Mouse (Mus musculus) erythroblast, embryonic 14.5 days (primary cell): Measurements from ENCODE around the gene Gemin6.

Experiments used
- GATA1 ChIP-seq: IDR thresholded peaks from 2 replicates; pipeline ENCODE4 v1.6.1; 2012; ENCODE audit warnings: low read length, inconsistent platforms, mixed read lengths
- TAL1 ChIP-seq: IDR thresholded peaks from 3 replicates; pipeline ENCODE4 v1.6.1; 2012; ENCODE audit warnings: low read length, inconsistent platforms, mixed read lengths

DNA sequence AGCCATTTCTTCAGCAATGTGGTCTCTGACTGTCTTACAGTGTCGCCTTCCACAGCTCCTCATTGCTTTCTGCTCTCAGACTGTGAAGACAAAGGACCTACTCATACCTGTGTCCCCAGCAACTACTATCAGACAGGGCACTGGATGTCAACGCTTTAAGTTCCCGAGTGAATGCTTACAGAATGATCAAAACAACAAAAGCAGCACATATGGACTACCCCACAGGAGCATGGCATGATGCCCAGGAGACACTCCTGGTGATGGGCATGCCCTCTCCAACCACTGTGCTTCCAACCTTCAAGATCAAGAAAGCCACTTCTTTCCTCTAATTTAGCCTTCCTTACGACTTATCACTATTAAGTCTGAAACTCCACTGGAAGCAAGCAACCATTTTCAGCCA is 42.8 kb downstream of the Gemin6 start:
- TF ChIP-seq GATA1 (no peak), TAL1 (no peak)
